Mouse (Mus musculus): ENCODE data around the gene Tdpoz2.
"Not testable (repeated sequence)": the region's sequence is repeated elsewhere in the genome, so short reads cannot be mapped to it uniquely, and the experiment has no call there.

Gene Tdpoz2

DNA sequence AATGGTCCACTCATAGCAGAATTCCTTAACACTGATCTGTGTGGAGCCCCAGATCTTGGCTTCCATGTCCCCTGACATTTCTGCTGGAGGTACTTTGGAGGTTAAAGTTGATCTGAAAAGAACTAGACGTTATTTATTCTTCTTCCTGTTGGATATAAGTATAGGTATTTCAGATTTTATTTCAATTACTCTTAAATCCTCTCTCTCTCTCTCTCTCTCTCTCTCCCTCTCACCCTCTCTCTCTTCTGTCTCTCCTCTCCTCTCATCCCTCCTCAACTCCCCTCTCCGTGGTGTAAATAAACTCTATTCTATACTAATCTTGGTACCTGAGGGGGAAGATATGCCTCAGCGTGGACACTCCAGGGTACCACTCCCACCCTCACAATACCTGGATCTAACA lies at the start of gene Tdpoz2:
Gene Tdpoz2 (minus strand): TSS at position 101 of the 400 bp plus-strand sequence.
- DNase-seq = no peak

GRCm38 (mm10) chr3:93692970-93693369 lies 40.5 kb upstream of the Tdpoz2 start, which contains the start of gene Gm37596:
Gene Gm37596, minus strand, starts transcription at chr3:93693070.
- DNase-seq = not testable (repeated sequence)

- DNase-seq = not testable (repeated sequence)
These were observed 23.7 kb upstream of the Tdpoz2 start, which contains the start of gene Tdpoz1 for GRCm38 (mm10) chr3:93676210-93676609. Gene Tdpoz1, minus strand, starts transcription at chr3:93676310.

DNA sequence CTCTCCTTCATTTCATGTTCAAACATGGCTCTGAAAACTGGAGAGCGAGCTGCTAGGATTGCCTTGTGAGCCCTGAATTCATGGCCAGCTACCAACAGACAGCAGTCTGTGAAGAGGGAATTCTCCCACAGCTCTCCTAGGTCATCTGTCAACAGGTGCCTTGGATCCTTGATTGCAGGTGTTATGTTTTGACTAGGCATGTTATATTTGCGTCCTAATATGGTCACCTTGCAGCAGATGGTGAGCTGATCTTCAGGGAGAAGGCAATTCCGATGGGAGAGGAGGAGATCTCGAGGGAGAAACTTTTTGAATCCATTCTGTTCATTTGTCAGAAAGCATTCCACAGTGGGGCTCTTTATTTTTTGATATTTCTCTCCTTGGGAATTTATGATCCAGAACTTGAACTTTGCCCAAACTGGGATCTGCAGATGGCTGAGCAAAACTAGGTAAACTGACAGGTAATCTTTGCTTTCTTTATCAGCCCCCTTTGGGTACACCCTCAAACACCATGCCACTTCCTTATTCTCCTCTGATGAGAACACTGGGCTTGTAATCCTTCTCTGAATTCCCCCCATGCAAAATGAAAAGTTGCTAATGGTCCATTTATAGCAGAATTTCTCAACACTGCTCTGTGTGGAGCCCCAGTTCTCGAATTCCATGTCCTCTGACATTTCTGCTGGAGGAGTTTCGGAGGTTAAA lies 18.5 kb upstream of the Tdpoz2 start:
- not testable (repeated sequence) for DNase-seq

- DNase-seq = no peak
These were observed 1.8 kb upstream of the Tdpoz2 start for GRCm38 (mm10) chr3:93654260-93654659.

GRCm38 (mm10) chr3:93630917-93631714 lies 21.4 kb downstream of the Tdpoz2 start:
- DNase-seq = not testable (repeated sequence)

GRCm38 (mm10) chr3:93608970-93609369 lies 43.5 kb downstream of the Tdpoz2 start:
- DNase-seq = not testable (repeated sequence)

DNA sequence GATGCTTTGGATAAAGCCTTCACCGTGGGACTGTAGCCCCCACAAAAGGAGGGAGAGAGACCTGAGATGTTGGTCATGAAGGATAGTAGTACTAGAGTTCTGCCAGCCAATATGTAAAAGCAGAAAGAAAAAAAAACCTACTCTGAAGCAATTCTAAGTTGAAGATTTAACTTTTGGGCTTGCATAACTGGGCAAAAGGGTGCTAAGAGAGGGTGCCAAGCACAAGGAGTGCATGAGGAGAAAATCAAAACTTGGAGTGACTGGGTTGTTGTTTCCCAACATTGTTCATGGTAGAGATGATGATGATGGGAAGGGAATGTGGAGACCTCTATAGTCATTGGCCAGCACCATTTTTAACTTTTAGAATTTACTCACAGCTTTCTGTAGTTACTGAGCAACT lies 50.6 kb downstream of the Tdpoz2 start:
- no peak for DNase-seq
